In genomic region chr9:20642896-20643466, GRCm38 (mm10) we compare ENCODE assay signal across 8 mouse cellular contexts. TPM values are rescaled to one million over a fixed set of nuclear protein-coding genes. Genes with fewer than 3 reads are reported as not detected.
DNase-seq lines count a peak whose midpoint lies in the region; ATAC-seq lines count a peak whose summit lies in the region.

No protein-coding gene starts in this region.

- peak overlapping the region; percentile 58 for H3K9ac ChIP-seq in limb, embryonic 11.5 days (ENCODE audit: low read length)
- peak overlapping the region; percentile 85 for H3K9ac ChIP-seq in midbrain, embryonic 13.5 days (replicated peaks)

- peak overlapping the region; percentile 88 for H3K4me2 ChIP-seq in limb, embryonic 11.5 days (ENCODE audit: low read depth, severe bottlenecking)
- H3K4me2 ChIP-seq in midbrain, embryonic 13.5 days (replicated peaks) = peak overlapping the region; percentile 96

- peak; percentile 83 for ATAC-seq in inflammation-experienced regulatory T-cells, adult 6 months
- peak; percentile 73 for ATAC-seq in limb, embryonic 11.5 days (ENCODE audit: insufficient number of reproducible peaks, low FRiP score, low TSS enrichment, low read depth)
- ATAC-seq in midbrain, embryonic 13.5 days = peak; percentile 85

- H3K4me1 ChIP-seq in limb, embryonic 11.5 days (ENCODE audit: control insufficient read depth, insufficient read depth, low read length) = peaks cover 3% of the 10 kb centered on the region; the same call in 1 of the 2 replicates
- H3K4me1 ChIP-seq in midbrain, embryonic 13.5 days (replicated peaks) = peaks cover 47% of the 10 kb centered on the region

- no peaks in the 10 kb centered on the region for H3K27me3 ChIP-seq in limb, embryonic 11.5 days (ENCODE audit: control insufficient read depth, insufficient read depth, low read length)
- no peaks in the 10 kb centered on the region for H3K27me3 ChIP-seq in midbrain, embryonic 13.5 days

- DNase-seq in cerebellum, adult 18-20 months = peak; percentile 45 to 69
- no peak for DNase-seq in cerebellum, adult 9-10 months
- peak; percentile 96 for DNase-seq in embryo, embryonic 10.5 days (ENCODE audit: low spot score)
- DNase-seq in gastrocnemius, postnatal 25 days = peak; percentile 79
- peak; percentile 86 for DNase-seq in limb, embryonic 11.5 days (ENCODE audit: low spot score)
- DNase-seq in spleen, postnatal 14 days (ENCODE audit: low spot score in 2 of 2) = peak; percentile 55 to 74

- peak overlapping the region; percentile 85 for H3K4me3 ChIP-seq in limb, embryonic 11.5 days (ENCODE audit: low read depth, low read length)
- peak overlapping the region; percentile 82 for H3K4me3 ChIP-seq in midbrain, embryonic 13.5 days (replicated peaks)

- WGBS in limb, embryonic 11.5 days = under 1% methylated on average over 29 of the region's 30 CpGs
- 1% methylated on average over 30 of the region's 30 CpGs for whole genome bisulfite sequencing in midbrain, embryonic 13.5 days

- no peaks in the 10 kb centered on the region; the same call in 1 of the 2 replicates for H3K36me3 ChIP-seq in limb, embryonic 11.5 days (ENCODE audit: control insufficient read depth, insufficient read depth, low read length)
- peaks cover 33% of the 10 kb centered on the region for H3K36me3 ChIP-seq in midbrain, embryonic 13.5 days

- H3K27ac ChIP-seq in limb, embryonic 11.5 days (replicated peaks; ENCODE audit: low read depth, low read length) = peak overlapping the region; percentile 38
- peak overlapping the region; percentile 94 for H3K27ac ChIP-seq in midbrain, embryonic 13.5 days

- H3K9me3 ChIP-seq in limb, embryonic 11.5 days (ENCODE audit: control insufficient read depth, low read length) = no peaks in the 10 kb centered on the region
- H3K9me3 ChIP-seq in midbrain, embryonic 13.5 days = no peaks in the 10 kb centered on the region

RNA-seq across cellular contexts. Expression of gene Ubl5, which starts 0.3 kb away (rescaled TPM):
- total RNA-seq in gastrocnemius, postnatal 25 days (2021) = 100 to 1,000 TPM; 168 to 183 TPM
- 100 to 1,000 TPM; 323 to 416 (median 337) TPM for polyA plus RNA-seq in inflammation-experienced regulatory T-cells, adult 6 months (2017; shearing (Covaris generic))
- 379 and 389 TPM in 2 replicates for polyA plus RNA-seq in limb, embryonic 11.5 days (2014; fragmentation: Nextera tagmentation; extraction: Ambion mirVana)
- polyA plus RNA-seq in midbrain, embryonic 13.5 days (2015; fragmentation: Nextera tagmentation; extraction: Ambion mirVana) = 541 and 558 TPM in 2 replicates

RNA-seq across cellular contexts. Expression of gene Fbxl12, which starts 1.6 kb away (rescaled TPM):
- 1 to 10 TPM; 4.7 to 5.1 TPM for total RNA-seq in gastrocnemius, postnatal 25 days (2021)
- 10 to 100 TPM; 21.7 to 59.5 (median 54.3) TPM for polyA plus RNA-seq in inflammation-experienced regulatory T-cells, adult 6 months (2017; shearing (Covaris generic))
- 11.7 and 14.1 TPM in 2 replicates for polyA plus RNA-seq in limb, embryonic 11.5 days (2014; fragmentation: Nextera tagmentation; extraction: Ambion mirVana)
- polyA plus RNA-seq in midbrain, embryonic 13.5 days (2015; fragmentation: Nextera tagmentation; extraction: Ambion mirVana) = 17.7 and 19.0 TPM in 2 replicates

RNA-seq across cellular contexts. Expression of gene Pin1, which starts 8.9 kb away (rescaled TPM):
- total RNA-seq in gastrocnemius, postnatal 25 days (2021) = 10 to 100 TPM; 13.0 to 14.1 TPM
- polyA plus RNA-seq in inflammation-experienced regulatory T-cells, adult 6 months (2017; shearing (Covaris generic)) = 10 to 100 TPM; 23.0 to 29.3 (median 23.6) TPM
- 65.0 and 66.4 TPM in 2 replicates for polyA plus RNA-seq in limb, embryonic 11.5 days (2014; fragmentation: Nextera tagmentation; extraction: Ambion mirVana)
- polyA plus RNA-seq in midbrain, embryonic 13.5 days (2015; fragmentation: Nextera tagmentation; extraction: Ambion mirVana) = 62.0 and 63.2 TPM in 2 replicates
